Mouse (Mus musculus) MEL-GATA-1-ER (cell line): ENCODE data around the gene Efcab11.
A peak's percentile ranks its signal among the peaks of the same experiment; 100 is the strongest.
"Not testable (repeated sequence)": the region's sequence is repeated elsewhere in the genome, so short reads cannot be mapped to it uniquely, and the experiment has no call there.

ENCODE experiments used
- DNase-seq: peaks from one replicate; pipeline ENCODE4 v3.0.0-alpha.2; 2012; ENCODE audit warnings: low read depth; ENCODE audit errors: extremely low read depth

Gene Efcab11

GRCm38 (mm10) chr12:99807891-99808290 is 76.3 kb downstream of the Efcab11 start:
- DNase-seq = no peak

GRCm38 (mm10) chr12:99806741-99807140 is 77.5 kb downstream of the Efcab11 start:
- DNase-seq = not testable (repeated sequence)

DNA sequence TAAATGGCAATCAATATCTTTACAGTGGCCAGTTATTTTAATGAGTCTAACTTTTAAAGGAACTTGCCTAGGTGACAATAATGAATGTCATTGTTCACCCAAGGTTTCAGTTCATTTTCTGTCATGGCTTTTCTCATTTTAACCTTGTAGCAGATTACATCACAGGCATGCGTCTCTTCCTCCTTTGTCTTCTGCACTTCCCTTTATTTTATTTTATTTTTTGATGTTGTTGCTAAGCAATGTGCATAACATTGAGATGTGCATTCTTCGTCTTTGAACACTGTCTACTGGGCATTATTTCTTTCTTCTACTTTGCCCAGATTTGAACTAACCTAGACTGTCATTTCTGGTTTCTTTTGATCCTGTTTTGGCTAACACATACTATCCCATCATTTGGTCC is 88.3 kb downstream of the Efcab11 start:
- DNase-seq = peak; percentile 4

GRCm38 (mm10) chr12:99794792-99795620 is 89.2 kb downstream of the Efcab11 start:
- DNase-seq = no peak

GRCm38 (mm10) chr12:99794158-99794515 is 90.1 kb downstream of the Efcab11 start:
- no peak for DNase-seq

- DNase-seq = no peak
Observed at GRCm38 (mm10) chr12:99793465-99794157, 90.6 kb downstream of the Efcab11 start.

DNA sequence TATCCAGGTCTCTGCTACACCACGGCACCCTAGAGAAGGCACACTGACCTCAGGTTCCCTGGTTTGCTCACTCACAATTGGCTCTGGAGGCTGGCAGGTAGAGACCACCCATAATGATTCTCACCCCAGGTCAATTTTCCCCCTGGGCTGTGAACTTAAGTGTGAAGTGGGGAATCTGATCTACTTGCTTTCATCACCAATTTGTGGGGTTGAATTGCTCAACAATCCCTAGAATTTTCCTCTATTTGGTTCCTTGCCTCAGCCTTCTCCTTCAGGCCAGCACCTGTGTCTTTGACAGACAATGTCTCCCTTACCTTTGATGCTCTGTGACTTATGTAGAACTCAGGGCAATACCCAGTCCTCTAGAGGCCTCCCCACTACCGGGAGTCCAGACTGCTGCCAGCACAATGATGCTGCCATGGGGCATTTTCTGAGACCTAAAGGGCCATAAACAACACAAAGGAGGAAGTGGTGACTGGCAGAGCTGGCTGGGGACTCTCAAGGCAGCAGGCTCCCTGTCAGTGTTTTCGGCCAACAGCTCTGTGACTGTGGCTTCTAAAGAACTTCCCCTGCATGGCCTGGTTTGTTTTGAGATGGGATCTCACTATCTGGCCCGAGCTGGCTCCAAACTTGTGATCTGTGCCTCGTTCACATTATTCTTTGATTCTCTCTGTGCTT is 94.8 kb downstream of the Efcab11 start:
- DNase-seq = peak; percentile 1

GRCm38 (mm10) chr12:99781774-99782173 is 102.5 kb downstream of the Efcab11 start:
- no peak for DNase-seq

- DNase-seq = no peak
Observed at GRCm38 (mm10) chr12:99780396-99780795, 103.8 kb downstream of the Efcab11 start.

GRCm38 (mm10) chr12:99779908-99780307 is 104.3 kb downstream of the Efcab11 start:
- no peak for DNase-seq

GRCm38 (mm10) chr12:99776497-99777139 is 107.6 kb downstream of the Efcab11 start:
- DNase-seq = no peak

DNA sequence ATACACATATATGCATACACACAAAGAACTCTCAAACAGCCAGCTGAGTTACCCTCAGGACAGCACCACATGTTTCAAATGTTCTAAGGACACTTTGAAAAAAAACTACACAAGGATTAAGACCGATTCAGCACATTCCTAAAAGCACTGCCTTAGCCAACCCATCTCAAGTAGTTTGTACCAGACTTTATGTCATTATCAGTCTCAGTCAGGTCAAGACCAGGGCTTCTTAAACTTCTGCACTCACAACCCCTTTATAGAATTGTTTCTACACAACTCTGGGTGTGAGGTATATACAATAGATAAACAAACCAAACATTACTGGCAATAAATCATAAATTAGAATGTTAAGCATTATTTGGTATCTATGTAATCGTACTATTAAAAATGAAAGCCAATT is 109.4 kb downstream of the Efcab11 start:
- no peak for DNase-seq

DNA sequence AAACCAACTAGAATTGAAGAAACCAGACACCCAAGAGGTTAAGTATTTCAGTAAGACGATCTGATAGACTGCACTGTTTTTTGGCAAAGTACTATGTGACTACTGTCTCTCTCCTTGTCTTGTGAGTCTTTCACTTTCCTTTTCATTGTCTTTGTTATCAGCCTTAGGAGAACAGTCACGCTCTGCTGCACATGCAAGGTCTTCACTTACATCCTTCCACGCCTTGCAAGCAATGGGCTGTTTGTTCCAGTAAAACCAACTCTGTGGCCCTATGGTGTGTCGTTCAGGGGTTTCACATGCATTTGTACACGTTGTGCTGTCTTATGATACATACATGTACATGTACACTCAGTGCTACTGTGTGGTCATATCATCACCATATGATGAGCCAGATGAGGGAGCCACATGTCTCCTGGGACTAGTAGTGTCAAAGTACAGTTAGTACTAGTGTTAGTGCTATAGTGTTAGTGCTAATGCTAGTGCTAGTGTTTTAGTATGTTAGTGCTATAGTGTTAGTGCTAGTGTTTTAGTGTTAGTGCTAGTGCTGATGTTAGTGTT is 110.5 kb downstream of the Efcab11 start:
- DNase-seq = no peak

DNA sequence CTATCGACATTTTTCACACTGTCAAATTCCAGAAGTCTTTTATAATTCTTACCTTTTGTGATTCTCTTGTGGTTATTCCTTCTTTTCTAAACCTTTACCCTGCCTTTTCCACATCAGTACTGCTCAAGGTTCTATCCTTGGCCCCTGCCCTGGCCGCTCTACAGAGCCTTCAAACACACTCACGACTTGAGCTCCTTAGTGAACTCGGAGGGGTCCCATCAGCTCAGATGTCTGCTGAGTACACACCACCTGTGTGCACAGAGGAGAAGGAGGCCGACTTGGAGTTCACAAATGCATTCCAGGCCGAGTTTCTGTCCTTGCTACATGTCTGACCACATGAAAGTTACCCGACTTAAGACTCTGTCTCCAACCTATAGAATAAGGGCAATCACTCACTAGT is 113.2 kb downstream of the Efcab11 start:
- no peak for DNase-seq

DNA sequence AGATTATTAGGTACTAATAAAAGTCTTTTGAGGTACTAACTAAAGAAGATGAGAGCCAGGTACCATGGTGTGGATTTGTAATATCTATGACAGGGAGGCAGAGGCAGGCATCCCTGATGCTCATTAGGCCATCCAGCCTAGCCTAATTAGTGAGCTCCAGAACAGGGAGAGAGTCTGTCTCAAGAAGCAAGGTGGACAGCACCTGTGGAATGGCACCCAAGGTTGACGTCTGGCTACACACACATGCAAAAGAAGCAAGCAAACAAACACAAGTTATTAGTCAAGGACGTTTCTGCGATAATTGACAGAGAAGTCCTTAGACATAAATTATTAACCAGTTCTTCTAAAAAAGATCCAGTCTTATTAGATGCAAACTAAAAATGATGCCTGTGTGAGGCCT is 114.6 kb downstream of the Efcab11 start:
- DNase-seq = no peak

- DNase-seq = no peak
Observed at GRCm38 (mm10) chr12:99767691-99768090, 116.5 kb downstream of the Efcab11 start.

DNA sequence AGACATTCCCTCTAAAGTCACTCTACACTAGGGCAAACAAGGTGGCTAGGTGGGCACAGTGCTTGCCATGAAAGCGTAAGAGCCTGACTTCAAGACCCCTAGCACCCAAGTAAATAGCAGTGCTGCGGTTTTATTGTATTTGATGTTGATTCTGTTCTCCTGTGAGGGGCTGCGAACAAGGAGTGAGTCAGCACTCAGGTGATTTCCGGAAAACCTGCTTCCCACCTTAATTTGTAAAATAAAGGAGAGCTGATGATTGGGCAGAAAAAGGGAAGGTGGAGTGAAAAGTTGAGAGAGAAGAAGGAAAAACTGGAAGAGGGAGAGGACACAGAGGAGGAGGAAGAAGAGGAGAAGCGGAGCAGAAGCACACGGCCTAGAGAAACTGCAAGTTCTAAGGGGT is 118.3 kb downstream of the Efcab11 start:
- DNase-seq = no peak

GRCm38 (mm10) chr12:99764053-99764452 is 120.2 kb downstream of the Efcab11 start:
- DNase-seq = no peak

DNA sequence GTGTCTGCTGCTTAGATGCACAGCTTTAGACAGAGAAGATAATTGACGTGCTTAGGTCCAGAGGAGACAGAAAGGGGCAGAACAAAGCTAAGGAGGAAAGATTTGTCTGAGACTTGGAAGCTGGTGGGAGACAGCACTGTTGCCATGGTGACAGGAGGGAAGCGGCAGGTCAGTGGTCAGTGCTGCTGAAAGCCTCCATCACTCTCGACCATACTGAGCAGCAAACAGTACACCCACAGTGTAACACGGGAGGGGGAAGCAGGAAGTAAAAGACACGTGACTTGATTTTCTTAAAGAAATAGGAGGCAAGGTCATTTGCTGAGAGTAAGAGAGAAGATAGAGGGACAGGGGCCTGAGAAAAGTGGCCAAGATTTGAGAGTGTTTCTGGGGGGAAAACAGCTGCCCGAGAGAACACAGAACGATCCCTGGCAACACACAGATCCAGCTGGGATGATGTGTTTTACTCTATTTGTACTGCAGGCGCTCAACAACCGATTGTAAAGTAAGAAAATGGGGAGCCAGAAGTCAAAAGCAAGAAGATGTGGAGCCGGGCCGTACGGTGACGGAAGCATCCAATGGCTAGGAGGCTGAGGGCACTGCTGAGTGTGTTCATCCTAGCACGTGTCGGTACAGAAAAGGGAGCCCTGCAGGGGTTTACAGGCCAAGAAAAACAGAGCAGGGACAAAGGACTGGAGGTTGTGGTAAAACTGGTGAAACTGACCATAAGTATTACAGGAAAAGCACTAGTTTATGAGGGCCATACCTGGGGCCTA is 126.3 kb downstream of the Efcab11 start:
- DNase-seq = no peak

- DNase-seq = no peak
Observed at GRCm38 (mm10) chr12:99756914-99757687, 127.1 kb downstream of the Efcab11 start.
